Mouse (Mus musculus) midbrain, embryonic 12.5 days (tissue): ENCODE results near the gene Slc38a1. TPM values are rescaled to one million over a fixed set of nuclear protein-coding genes. Genes with fewer than 3 reads are reported as not detected.
"Not testable (repeated sequence)": the region's sequence is repeated elsewhere in the genome, so short reads cannot be mapped to it uniquely, and the experiment has no call there.

ENCODE experiments used
- ATAC-seq: fragments of 200-750 bp; cut with Nextera tagmentation; 2 replicates; pipeline ENCODE4 v1.8.0; 2017; ENCODE audit warnings: low read depth, moderate TSS enrichment, moderate library complexity; ENCODE audit not compliant: low FRiP score
- H3K27ac ChIP-seq: fragments of 300-500 bp; sonication (generic); replicated peaks from 2 replicates; pipeline ENCODE4 v1.5.1; 2016; ENCODE audit warnings: mild to moderate bottlenecking
- H3K27me3 ChIP-seq: fragments of 300-500 bp; sonication (generic); 2 replicates; pipeline ENCODE4 v1.6.1; 2016; ENCODE audit warnings: mild to moderate bottlenecking
- H3K36me3 ChIP-seq: fragments of 300-500 bp; sonication (generic); 2 replicates; pipeline ENCODE4 v1.6.1; 2016
- H3K4me1 ChIP-seq: fragments of 300-500 bp; sonication (generic); 2 replicates; pipeline ENCODE4 v1.6.1; 2016
- H3K4me2 ChIP-seq: fragments of 300-500 bp; sonication (generic); replicated peaks from 2 replicates; pipeline ENCODE4 v1.6.1; 2016; ENCODE audit warnings: mild to moderate bottlenecking, moderate library complexity
- H3K4me3 ChIP-seq: fragments of 300-500 bp; sonication (generic); 2 replicates; pipeline ENCODE4 v1.5.1; 2016; ENCODE audit warnings: mild to moderate bottlenecking
- H3K9ac ChIP-seq: fragments of 300-500 bp; sonication (generic); replicated peaks from 2 replicates; pipeline ENCODE4 v1.6.1; 2016; ENCODE audit warnings: mild to moderate bottlenecking, moderate library complexity
- H3K9me3 ChIP-seq: fragments of 300-500 bp; sonication (generic); 2 replicates; pipeline ENCODE4 v1.6.1; 2016; ENCODE audit warnings: mild to moderate bottlenecking
- WGBS: fragments of 180-500 bp; shearing (Covaris S2); methylation state at CpG from one replicate; pipeline ENCODE4 v1.1.7; 2016; 5-methylcytosine and 5-hydroxymethylcytosine counted together
- polyA plus RNA-seq: library from polyadenylated mRNA; unstranded; fragments of >200 nt; fragmentation: Nextera tagmentation; extraction: Ambion mirVana; gene quantifications from 2 replicates; pipeline ENCODE4 v1.2.1, GENCODE M21; 2016

Slc38a1 gene
- polyA plus RNA-seq, 1 experiment from 2014 or later = 150 TPM

DNA sequence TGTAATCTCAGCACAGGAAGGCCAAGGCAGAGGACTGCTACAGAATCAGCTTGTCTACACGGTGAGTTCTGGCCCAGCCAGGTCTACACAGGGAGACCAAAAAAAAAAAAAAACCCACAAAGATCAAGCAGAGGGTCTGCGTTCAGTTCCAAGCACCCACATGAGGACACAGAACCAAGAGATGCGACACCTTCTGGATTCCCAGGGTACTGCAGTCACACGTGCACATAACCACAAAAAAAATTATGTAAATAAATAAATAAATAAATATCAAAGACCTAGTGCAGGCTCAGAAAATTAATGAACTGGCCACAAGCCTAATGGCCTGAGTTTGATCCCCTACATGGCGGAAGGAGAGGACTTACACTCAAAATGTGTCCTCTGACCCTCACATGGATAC, 10.5 kb downstream of the Slc38a1 start:
- no peak overlapping the region for H3K4me3 ChIP-seq
- H3K27ac ChIP-seq = no peak overlapping the region
- ATAC-seq = no peak
- no peak overlapping the region for H3K4me2 ChIP-seq
- H3K36me3 ChIP-seq = peaks cover 68% of the 10 kb centered on the region
- H3K9me3 ChIP-seq = peaks cover 22% of the 10 kb centered on the region
- no peak overlapping the region for H3K9ac ChIP-seq
- H3K4me1 ChIP-seq = 0 out of 2 replicates have a peak, but pooled peaks cover under 1% of the 10 kb centered on the region
- H3K27me3 ChIP-seq = no peaks in the 10 kb centered on the region
- WGBS = 93% methylated on average over 5 of the region's 5 CpGs

DNA sequence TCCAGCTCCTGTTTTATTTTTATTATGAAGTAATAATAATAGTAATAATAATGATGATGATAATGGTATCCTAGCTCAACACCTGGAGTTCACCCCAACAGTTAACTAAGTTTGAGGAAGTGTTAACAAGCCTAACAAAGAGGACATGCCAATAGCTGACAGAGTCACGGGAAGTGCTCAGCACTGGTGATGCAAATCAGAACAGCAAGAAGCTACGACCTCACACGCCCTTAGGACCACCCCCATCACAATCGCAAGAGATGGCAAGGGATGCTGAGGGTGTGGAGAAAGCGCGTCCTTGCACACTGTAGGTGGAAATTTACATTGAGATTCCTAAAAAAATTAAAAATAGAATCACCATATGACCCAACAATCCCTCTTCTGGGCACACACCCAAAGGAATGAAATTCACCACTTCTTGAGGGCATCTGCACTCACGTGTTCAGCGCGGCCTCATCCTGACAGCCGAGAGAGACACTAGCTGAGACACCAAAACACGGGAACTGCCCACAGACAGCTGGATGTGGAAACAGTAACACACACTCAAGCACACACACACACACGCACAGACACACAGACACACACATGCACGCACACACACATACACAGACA, 11.5 kb downstream of the Slc38a1 start:
- Histone ChIP-seq H3K9me3 (peaks cover 20% of the 10 kb centered on the region), H3K27me3 (no peaks in the 10 kb centered on the region), H3K36me3 (peaks cover 68% of the 10 kb centered on the region), H3K27ac (no peak overlapping the region), H3K4me1 (0 out of 2 replicates have a peak, but pooled peaks cover 3% of the 10 kb centered on the region), H3K4me2 (no peak overlapping the region), H3K4me3 (no peak overlapping the region), H3K9ac (no peak overlapping the region)
- no peak for ATAC-seq
- WGBS = 90% methylated on average over 13 of the region's 13 CpGs

DNA sequence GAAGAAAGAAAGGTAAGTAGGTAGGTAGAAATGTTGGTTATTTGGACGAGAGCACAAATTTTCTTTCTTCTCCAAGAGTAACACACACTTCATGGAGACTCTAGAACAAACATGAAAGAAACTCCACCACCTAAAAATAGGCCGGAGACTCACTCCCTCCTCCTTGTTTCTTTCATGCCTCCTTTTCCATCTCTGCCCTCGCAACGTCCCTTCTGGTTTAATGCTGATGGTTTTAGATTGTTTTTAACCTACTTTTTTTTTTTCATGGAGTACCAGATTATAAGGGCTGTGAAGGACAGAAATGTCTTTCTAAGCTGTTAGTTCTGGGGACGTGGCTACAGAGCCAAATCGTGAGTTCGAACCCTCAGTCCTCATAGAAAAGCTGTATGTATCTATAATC, 14.5 kb downstream of the Slc38a1 start:
- H3K4me3 ChIP-seq = no peak overlapping the region
- WGBS = 93% methylated on average over 7 of the region's 7 CpGs
- no peak overlapping the region for H3K4me2 ChIP-seq
- H3K9me3 ChIP-seq = peaks cover 8% of the 10 kb centered on the region; the same call in 1 of the 2 replicates
- H3K9ac ChIP-seq = no peak overlapping the region
- no peak overlapping the region for H3K27ac ChIP-seq
- ATAC-seq = no peak
- 0 out of 2 replicates have a peak, but pooled peaks cover 3% of the 10 kb centered on the region for H3K4me1 ChIP-seq
- no peaks in the 10 kb centered on the region for H3K27me3 ChIP-seq
- H3K36me3 ChIP-seq = peaks cover 63% of the 10 kb centered on the region

DNA sequence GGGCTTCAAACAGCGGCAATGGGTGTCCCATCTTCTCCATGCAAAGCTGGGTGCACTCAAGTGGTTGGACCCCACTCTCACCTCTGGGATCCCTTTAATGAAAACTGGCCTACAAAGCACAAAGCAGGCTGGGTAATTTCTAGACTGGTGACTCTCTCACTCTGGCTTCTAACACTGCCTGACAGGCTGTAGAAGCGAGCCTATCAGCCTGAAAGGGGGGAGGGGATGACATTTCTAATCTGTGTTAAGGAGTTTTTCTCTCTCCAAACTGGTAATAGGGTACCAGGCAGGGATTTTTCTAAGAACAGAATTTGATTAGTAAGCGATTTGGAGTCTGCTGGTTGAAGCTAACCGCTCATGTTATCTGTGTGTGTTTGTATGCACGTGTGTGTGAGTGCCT, 15.8 kb downstream of the Slc38a1 start:
- H3K4me3 ChIP-seq = no peak overlapping the region
- no peak overlapping the region for H3K4me2 ChIP-seq
- no peak overlapping the region for H3K9ac ChIP-seq
- 79% methylated on average over 5 of the region's 5 CpGs for WGBS
- ATAC-seq = no peak
- peaks cover 7% of the 10 kb centered on the region; the same call in 1 of the 2 replicates for H3K9me3 ChIP-seq
- H3K36me3 ChIP-seq = peaks cover 67% of the 10 kb centered on the region
- H3K4me1 ChIP-seq = 0 out of 2 replicates have a peak, but pooled peaks cover 3% of the 10 kb centered on the region
- H3K27ac ChIP-seq = 0 out of 2 replicates have a peak overlapping the region, but pooled peaks have one; percentile 20
- H3K27me3 ChIP-seq = no peaks in the 10 kb centered on the region

DNA sequence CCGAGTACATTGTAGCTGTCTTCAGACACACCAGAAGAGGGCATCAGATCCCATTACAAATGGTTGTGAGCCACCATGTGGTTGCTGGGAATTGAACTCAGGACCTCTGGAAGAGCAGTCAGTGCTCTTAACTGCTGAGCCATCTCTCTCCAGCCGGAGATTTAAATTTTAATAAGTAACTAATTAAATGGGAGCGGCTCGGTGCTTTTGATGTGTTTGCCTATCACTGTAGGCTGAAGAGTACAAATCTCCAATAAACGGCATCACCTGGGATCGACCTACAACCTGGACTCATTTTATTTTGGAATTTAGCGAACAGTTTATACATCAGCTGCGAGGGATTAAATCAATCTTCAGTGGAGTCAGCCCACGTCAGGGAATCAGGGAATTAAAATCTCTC, 17.7 kb downstream of the Slc38a1 start:
- 85% methylated on average over 9 of the region's 9 CpGs for WGBS
- H3K27ac ChIP-seq = 0 out of 2 replicates have a peak overlapping the region, but pooled peaks have one; percentile 15
- not testable (repeated sequence) for H3K4me3 ChIP-seq, H3K9me3 ChIP-seq, H3K27me3 ChIP-seq, ATAC-seq, H3K9ac ChIP-seq, H3K4me1 ChIP-seq, H3K4me2 ChIP-seq
- peaks cover 73% of the 10 kb centered on the region for H3K36me3 ChIP-seq

DNA sequence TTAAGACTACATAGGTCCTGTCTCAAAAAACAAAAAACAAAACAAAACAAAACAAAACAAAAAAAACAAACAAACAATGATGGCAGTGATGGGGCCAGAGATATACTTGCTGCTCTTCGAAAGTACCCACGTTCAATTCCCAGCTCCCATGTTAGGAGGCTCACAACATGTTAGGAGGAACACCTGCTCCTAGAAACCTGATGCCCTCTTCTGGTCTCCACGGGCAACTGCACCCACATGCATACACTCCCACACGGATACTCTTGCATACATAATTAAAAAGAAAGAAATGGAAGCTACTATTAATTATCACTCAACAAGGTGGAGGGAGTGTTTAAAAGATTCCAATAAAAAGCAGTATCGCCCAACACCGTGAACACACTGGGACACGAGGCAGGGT, 20.3 kb downstream of the Slc38a1 start:
- ATAC-seq = no peak
- H3K4me1 ChIP-seq = 0 out of 2 replicates have a peak, but pooled peaks cover 3% of the 10 kb centered on the region
- H3K9ac ChIP-seq = no peak overlapping the region
- peaks cover 86% of the 10 kb centered on the region for H3K36me3 ChIP-seq
- no peak overlapping the region for H3K4me3 ChIP-seq
- WGBS = 96% methylated on average over 7 of the region's 7 CpGs
- H3K9me3 ChIP-seq = peaks cover 7% of the 10 kb centered on the region; the same call in 1 of the 2 replicates
- H3K27ac ChIP-seq = no peak overlapping the region
- H3K27me3 ChIP-seq = no peaks in the 10 kb centered on the region
- H3K4me2 ChIP-seq = no peak overlapping the region

DNA sequence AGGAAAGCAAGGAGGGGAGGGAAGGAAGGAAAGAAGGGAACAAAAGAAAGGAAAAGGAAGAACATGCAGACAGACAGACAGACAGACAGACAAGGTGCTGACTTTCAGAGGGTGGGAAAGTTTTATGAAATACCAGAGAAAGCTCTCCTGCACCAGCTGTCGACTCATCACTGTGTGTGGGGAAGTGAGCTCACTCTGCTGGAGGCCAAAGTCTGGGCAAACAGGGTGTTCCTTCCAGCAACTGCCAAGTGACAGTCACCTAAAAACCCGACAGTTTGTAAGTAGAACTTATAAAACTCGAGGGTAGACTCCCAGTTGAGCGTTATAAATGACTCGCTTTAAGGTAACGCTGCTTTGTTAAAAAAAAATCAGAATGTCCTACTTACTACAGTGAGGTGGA, 21.0 kb downstream of the Slc38a1 start:
- Histone ChIP-seq H3K4me3 (no peak overlapping the region), H3K27me3 (no peaks in the 10 kb centered on the region), H3K27ac (no peak overlapping the region), H3K4me2 (no peak overlapping the region), H3K4me1 (no peaks in the 10 kb centered on the region), H3K9me3 (peaks cover 12% of the 10 kb centered on the region), H3K9ac (no peak overlapping the region), H3K36me3 (peaks cover 87% of the 10 kb centered on the region)
- ATAC-seq = no peak
- 95% methylated on average over 6 of the region's 6 CpGs for WGBS

DNA sequence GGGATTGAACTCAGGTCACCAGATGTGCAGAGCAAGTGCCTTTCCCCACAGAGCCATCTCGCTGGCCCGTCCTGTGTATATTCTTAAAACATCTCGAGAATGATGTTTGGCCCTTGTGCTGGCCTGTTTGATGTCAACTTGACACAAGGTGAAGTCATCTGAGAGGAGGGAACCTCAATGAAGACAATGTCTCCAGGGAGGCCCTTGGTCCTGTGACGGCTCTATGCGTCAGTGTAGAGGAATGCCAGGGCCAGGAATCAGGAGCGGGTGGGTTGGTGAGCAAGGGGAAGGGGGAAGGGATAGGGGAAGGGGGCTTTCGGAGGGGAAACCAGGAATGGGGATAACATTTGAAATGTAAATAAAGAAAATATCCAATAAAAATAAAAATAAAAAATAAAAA, 25.2 kb downstream of the Slc38a1 start:
- Histone ChIP-seq H3K4me3 (no peak overlapping the region), H3K9ac (no peak overlapping the region), H3K27ac (no peak overlapping the region), H3K4me1 (no peaks in the 10 kb centered on the region), H3K27me3 (no peaks in the 10 kb centered on the region), H3K36me3 (peaks cover 96% of the 10 kb centered on the region), H3K9me3 (peaks cover 19% of the 10 kb centered on the region), H3K4me2 (no peak overlapping the region)
- ATAC-seq = no peak
- 94% methylated on average over 7 of the region's 7 CpGs for WGBS

DNA sequence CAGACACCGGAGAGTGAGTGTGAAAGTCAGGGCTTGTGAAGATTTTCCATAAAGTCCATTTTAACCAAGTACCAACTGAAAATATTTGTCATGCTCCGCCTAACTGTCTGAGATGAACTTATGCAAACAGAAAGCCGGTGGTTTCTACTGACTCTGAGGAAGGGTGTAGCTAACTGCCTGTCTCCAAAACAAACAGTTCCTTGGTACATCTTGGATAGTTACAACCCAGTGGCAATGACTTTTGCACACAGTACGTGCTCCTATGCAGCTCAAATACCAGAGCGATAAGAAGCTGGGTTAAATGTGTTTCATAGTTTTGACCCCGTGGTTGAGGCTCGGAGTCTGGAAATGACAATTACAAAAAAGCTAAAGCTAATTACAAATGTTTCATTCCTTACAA, 34.0 kb downstream of the Slc38a1 start:
- no peak overlapping the region for H3K4me2 ChIP-seq
- H3K27me3 ChIP-seq = no peaks in the 10 kb centered on the region
- H3K4me1 ChIP-seq = peaks cover 15% of the 10 kb centered on the region; the same call in 1 of the 2 replicates
- 89% methylated on average over 7 of the region's 7 CpGs for WGBS
- no peak overlapping the region for H3K9ac ChIP-seq
- peaks cover 89% of the 10 kb centered on the region for H3K36me3 ChIP-seq
- ATAC-seq = no peak
- no peaks in the 10 kb centered on the region for H3K9me3 ChIP-seq
- no peak overlapping the region for H3K4me3 ChIP-seq
- no peak overlapping the region for H3K27ac ChIP-seq

DNA sequence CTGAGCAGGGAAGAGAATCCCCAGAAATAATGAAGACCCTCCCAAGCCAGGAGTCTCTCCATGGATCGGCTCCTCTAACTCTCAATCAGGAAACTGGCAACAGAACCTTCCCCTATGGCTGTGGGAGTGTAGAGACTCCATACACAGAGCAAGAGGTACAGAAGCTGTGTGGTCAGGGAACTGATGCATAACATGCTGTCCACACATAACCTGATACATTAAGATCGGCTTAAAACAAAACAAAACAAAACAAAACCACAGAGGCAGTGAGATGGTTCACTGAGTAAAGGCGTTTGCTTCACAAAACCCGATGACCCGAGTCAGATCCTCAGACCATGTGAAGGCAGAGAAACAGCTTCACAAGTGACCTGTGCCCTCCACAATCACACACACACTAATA, 35.3 kb downstream of the Slc38a1 start:
- 78% methylated on average over 5 of the region's 5 CpGs for WGBS
- Histone ChIP-seq H3K9ac (no peak overlapping the region), H3K4me3 (no peak overlapping the region), H3K4me1 (peaks cover 15% of the 10 kb centered on the region; the same call in 1 of the 2 replicates), H3K9me3 (no peaks in the 10 kb centered on the region), H3K27me3 (no peaks in the 10 kb centered on the region), H3K36me3 (peaks cover 77% of the 10 kb centered on the region), H3K4me2 (no peak overlapping the region), H3K27ac (no peak overlapping the region)
- ATAC-seq = no peak

DNA sequence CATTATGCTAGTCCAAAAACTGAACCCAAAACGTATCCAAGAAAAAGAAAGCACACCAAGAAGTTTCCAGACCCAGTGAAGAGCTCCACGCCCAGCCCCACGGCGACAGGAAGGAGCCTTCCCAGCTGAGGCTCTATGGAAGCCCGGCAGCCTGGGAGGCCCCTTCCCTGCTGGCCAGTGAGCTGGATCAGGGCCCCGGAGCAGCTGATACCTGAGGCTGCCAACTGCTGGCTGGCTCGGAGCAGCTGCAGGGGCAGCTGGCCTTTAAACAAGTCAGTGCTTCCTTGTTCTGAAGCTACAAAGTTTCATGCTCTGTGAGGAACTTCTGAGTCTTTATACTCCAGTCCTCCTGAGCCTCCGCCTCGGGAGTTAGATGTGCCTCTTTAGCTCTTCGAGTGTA, 38.4 kb downstream of the Slc38a1 start:
- Histone ChIP-seq H3K4me3 (no peak overlapping the region), H3K27ac (peak overlapping the region; percentile 42; the same call in 1 of the 2 replicates), H3K9me3 (no peaks in the 10 kb centered on the region), H3K9ac (no peak overlapping the region; the same call in 1 of the 2 replicates), H3K4me1 (peaks cover 34% of the 10 kb centered on the region), H3K36me3 (peaks cover 64% of the 10 kb centered on the region), H3K27me3 (no peaks in the 10 kb centered on the region), H3K4me2 (no peak overlapping the region)
- 68% methylated on average over 10 of the region's 10 CpGs for WGBS
- ATAC-seq = 0 out of 2 replicates have a peak, but pooled peaks have one; percentile 19

DNA sequence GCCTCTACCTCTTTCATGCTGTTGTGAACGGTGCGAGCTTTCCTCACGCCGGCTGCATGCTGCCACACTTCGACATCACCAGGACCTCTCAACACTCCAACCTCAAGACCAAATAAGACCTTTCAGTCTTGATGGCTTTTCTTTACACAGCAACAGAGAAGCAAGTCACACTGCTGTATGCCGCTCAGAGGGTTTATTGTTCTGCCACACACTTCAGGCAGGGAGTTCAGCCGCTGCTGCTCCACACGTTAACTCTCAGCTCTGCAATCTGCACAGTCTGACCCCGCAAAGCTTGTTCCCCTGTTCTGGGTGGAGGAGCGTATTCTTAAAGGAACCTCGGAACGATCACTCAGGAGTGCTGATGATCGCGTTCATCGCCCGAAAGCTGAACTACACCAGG, 40.7 kb downstream of the Slc38a1 start:
- Histone ChIP-seq H3K4me3 (no peak overlapping the region), H3K4me2 (no peak overlapping the region), H3K9me3 (no peaks in the 10 kb centered on the region), H3K4me1 (peaks cover 38% of the 10 kb centered on the region), H3K36me3 (peaks cover 51% of the 10 kb centered on the region), H3K27ac (0 out of 2 replicates have a peak overlapping the region, but pooled peaks have one; percentile 8), H3K9ac (no peak overlapping the region), H3K27me3 (no peaks in the 10 kb centered on the region)
- no peak for ATAC-seq
- WGBS = 79% methylated on average over 16 of the region's 16 CpGs
